Mouse (Mus musculus): Measurements from ENCODE around the gene Elmo3. TPM values are rescaled to one million over a fixed set of nuclear protein-coding genes. Genes with fewer than 3 reads are reported as not detected.

Gene Elmo3
- total and polyA plus RNA-seq, 3 experiments = 1.3 to 2.9 TPM; not detected in 1

DNA sequence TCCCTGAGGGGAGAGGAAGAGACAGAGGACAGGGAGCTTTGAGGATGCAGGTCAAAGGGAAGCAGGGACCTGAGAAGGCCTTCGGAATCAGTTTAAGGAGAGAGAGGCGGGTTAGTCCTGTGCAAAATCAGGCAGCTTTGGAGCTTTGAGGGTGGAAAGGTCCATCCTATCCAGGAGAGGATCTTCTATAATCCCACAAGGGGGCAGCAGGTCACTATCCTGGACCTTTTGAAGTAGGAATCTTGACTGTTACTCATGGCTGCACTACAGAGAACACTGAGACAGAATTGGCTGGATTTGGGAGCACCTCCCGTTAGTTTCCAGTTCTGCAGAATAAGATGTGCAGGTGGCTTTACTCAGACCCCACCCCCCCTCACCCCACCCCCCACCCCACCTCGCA lies 54.2 kb downstream of the Elmo3 start:
- no peak overlapping the region for H3K9ac ChIP-seq (ENCODE audit: control insufficient read depth, low read depth, low read length, poor library complexity, severe bottlenecking)
- no peak for DNase-seq (ENCODE audit: low read depth, low spot score)
- no peaks in the 10 kb centered on the region for H3K36me3 ChIP-seq (ENCODE audit: control insufficient read depth in 1 of 2, insufficient read depth in 2 of 2, low read length in 2 of 2)
- no peaks in the 10 kb centered on the region for H3K4me1 ChIP-seq (ENCODE audit: control insufficient read depth in 1 of 2, insufficient read depth in 2 of 2, low read length in 2 of 2)
- H3K4me3 ChIP-seq (ENCODE audit: control insufficient read depth in 1 of 2, insufficient read depth in 1 of 2, low read depth in 2 of 2, low read length in 2 of 2) = no peak overlapping the region
- no peaks in the 10 kb centered on the region for H3K9me3 ChIP-seq (replicated peaks; ENCODE audit: insufficient read depth, low read length)
- no peaks in the 10 kb centered on the region; a peak in 1 of 4 replicates for H3K27me3 ChIP-seq (ENCODE audit: control insufficient read depth in 1 of 2, insufficient read depth in 2 of 2, low read length in 2 of 2)
- TF ChIP-seq POLR2AphosphoS5 (IDR thresholded peaks at IDR 0.05; ENCODE audit: borderline replicate concordance, low read depth, low read length) (no peak), CTCF (IDR thresholded peaks at IDR 0.05 in 2 of 3, conservative IDR thresholded peaks at IDR 0.05 in 1 of 3; ENCODE audit: control insufficient read depth in 1 of 3, insufficient read depth in 1 of 3, low read depth in 2 of 3, low read length in 3 of 3, poor library complexity in 1 of 3, severe bottlenecking in 1 of 3) (peak in 1 of 3 experiments; percentile 30; a peak in 2 of 6 replicates), RAD21 (IDR thresholded peaks at IDR 0.05; ENCODE audit: low read depth, low read length) (peak; percentile 30)
- no peaks in the 10 kb centered on the region for H3K79me2 ChIP-seq (ENCODE audit: control insufficient read depth, insufficient read depth, low read length, poor library complexity)
- no peak overlapping the region for H3K27ac ChIP-seq (ENCODE audit: control insufficient read depth, low read depth, low read length)

Other genes with a start within 250 kb of the Elmo3 start
- gene Ces3b, start 221.8 kb upstream of the Elmo3 start, total RNA-seq (2012; rRNA removed) = not detected in 2 replicates
- not detected for gene Ces3b, start 221.8 kb upstream of the Elmo3 start, polyA plus RNA-seq (2012; ENCODE audit: insufficient read depth in 1 of 2, insufficient read length in 2 of 2, low read depth in 1 of 2, low replicate concordance in 2 of 2, missing spikeins in 1 of 2)
- gene Ces4a, start 173.8 kb upstream of the Elmo3 start, total RNA-seq (2012; rRNA removed) = not detected in 2 replicates
- gene Ces4a, start 173.8 kb upstream of the Elmo3 start, polyA plus RNA-seq (2012; ENCODE audit: insufficient read depth in 1 of 2, insufficient read length in 2 of 2, low read depth in 1 of 2, low replicate concordance in 2 of 2, missing spikeins in 1 of 2) = not detected
- gene Cbfb, start 134.9 kb upstream of the Elmo3 start, total RNA-seq (2012; rRNA removed) = 32.5 and 40.6 TPM in 2 replicates
- gene Cbfb, start 134.9 kb upstream of the Elmo3 start, polyA plus RNA-seq (2012; ENCODE audit: insufficient read depth in 1 of 2, insufficient read length in 2 of 2, low read depth in 1 of 2, low replicate concordance in 2 of 2, missing spikeins in 1 of 2) = 10 to 100 TPM in 1 of 2 experiments, not detected in 1; 37.9 TPM
- gene D230025D16Rik, start 80.5 kb upstream of the Elmo3 start, total RNA-seq (2012; rRNA removed) = 16.0 and 18.3 TPM in 2 replicates
- 10 to 100 TPM in 1 of 2 experiments, not detected in 1; 22.4 TPM for gene D230025D16Rik, start 80.5 kb upstream of the Elmo3 start, polyA plus RNA-seq (2012; ENCODE audit: insufficient read depth in 1 of 2, insufficient read length in 2 of 2, low read depth in 1 of 2, low replicate concordance in 2 of 2, missing spikeins in 1 of 2)
- gene B3gnt9, start 50.4 kb upstream of the Elmo3 start, total RNA-seq (2012; rRNA removed) = 2.7 and 2.8 TPM in 2 replicates
- 1 to 10 TPM in 1 of 2 experiments, not detected in 1; 4.7 TPM for gene B3gnt9, start 50.4 kb upstream of the Elmo3 start, polyA plus RNA-seq (2012; ENCODE audit: insufficient read depth in 1 of 2, insufficient read length in 2 of 2, low read depth in 1 of 2, low replicate concordance in 2 of 2, missing spikeins in 1 of 2)
- 29.0 and 31.0 TPM in 2 replicates for gene Tradd, start 41.0 kb upstream of the Elmo3 start, total RNA-seq (2012; rRNA removed)
- 10 to 100 TPM in 1 of 2 experiments, not detected in 1; 33.5 TPM for gene Tradd, start 41.0 kb upstream of the Elmo3 start, polyA plus RNA-seq (2012; ENCODE audit: insufficient read depth in 1 of 2, insufficient read length in 2 of 2, low read depth in 1 of 2, low replicate concordance in 2 of 2, missing spikeins in 1 of 2)
- 4.1 and 4.8 TPM in 2 replicates for gene Fbxl8, start 41.0 kb upstream of the Elmo3 start, total RNA-seq (2012; rRNA removed)
- 1 to 10 TPM in 1 of 2 experiments, not detected in 1; 7.2 TPM for gene Fbxl8, start 41.0 kb upstream of the Elmo3 start, polyA plus RNA-seq (2012; ENCODE audit: insufficient read depth in 1 of 2, insufficient read length in 2 of 2, low read depth in 1 of 2, low replicate concordance in 2 of 2, missing spikeins in 1 of 2)
- 1.4 and 1.7 TPM in 2 replicates for gene Hsf4, start 35.8 kb upstream of the Elmo3 start, total RNA-seq (2012; rRNA removed)
- gene Hsf4, start 35.8 kb upstream of the Elmo3 start, polyA plus RNA-seq (2012; ENCODE audit: insufficient read depth in 1 of 2, insufficient read length in 2 of 2, low read depth in 1 of 2, low replicate concordance in 2 of 2, missing spikeins in 1 of 2) = 1 to 10 TPM in 1 of 2 experiments, not detected in 1; 7.1 TPM
- 0.69 and 0.89 TPM in 2 replicates for gene Nol3, start 29.5 kb upstream of the Elmo3 start, total RNA-seq (2012; rRNA removed)
- under 1 TPM in 1 of 2 experiments, not detected in 1; 0.63 TPM for gene Nol3, start 29.5 kb upstream of the Elmo3 start, polyA plus RNA-seq (2012; ENCODE audit: insufficient read depth in 1 of 2, insufficient read length in 2 of 2, low read depth in 1 of 2, low replicate concordance in 2 of 2, missing spikeins in 1 of 2)
- gene 4931428F04Rik, start 15.7 kb upstream of the Elmo3 start, total RNA-seq (2012; rRNA removed) = 5.6 and 8.2 TPM in 2 replicates
- 10 to 100 TPM in 1 of 2 experiments, not detected in 1; 13.0 TPM for gene 4931428F04Rik, start 15.7 kb upstream of the Elmo3 start, polyA plus RNA-seq (2012; ENCODE audit: insufficient read depth in 1 of 2, insufficient read length in 2 of 2, low read depth in 1 of 2, low replicate concordance in 2 of 2, missing spikeins in 1 of 2)
- gene Exoc3l, start 9.5 kb upstream of the Elmo3 start, total RNA-seq (2012; rRNA removed) = 0.56 and 0.69 TPM in 2 replicates
- 1 to 10 TPM in 1 of 2 experiments, not detected in 1; 2.0 TPM for gene Exoc3l, start 9.5 kb upstream of the Elmo3 start, polyA plus RNA-seq (2012; ENCODE audit: insufficient read depth in 1 of 2, insufficient read length in 2 of 2, low read depth in 1 of 2, low replicate concordance in 2 of 2, missing spikeins in 1 of 2)
- 95.9 and 98.5 TPM in 2 replicates for gene E2f4, start 7.9 kb upstream of the Elmo3 start, total RNA-seq (2012; rRNA removed)
- gene E2f4, start 7.9 kb upstream of the Elmo3 start, polyA plus RNA-seq (2012; ENCODE audit: insufficient read depth in 1 of 2, insufficient read length in 2 of 2, low read depth in 1 of 2, low replicate concordance in 2 of 2, missing spikeins in 1 of 2) = 100 to 1,000 TPM in 1 of 2 experiments, 10 to 100 TPM in 1; 97.9 to 313 TPM
- 2.6 and 3.2 TPM in 2 replicates for gene Lrrc29, start 20.7 kb downstream of the Elmo3 start, total RNA-seq (2012; rRNA removed)
- gene Lrrc29, start 20.7 kb downstream of the Elmo3 start, polyA plus RNA-seq (2012; ENCODE audit: insufficient read depth in 1 of 2, insufficient read length in 2 of 2, low read depth in 1 of 2, low replicate concordance in 2 of 2, missing spikeins in 1 of 2) = 1 to 10 TPM in 1 of 2 experiments, not detected in 1; 6.1 TPM
- gene Tmem208, start 20.8 kb downstream of the Elmo3 start, total RNA-seq (2012; rRNA removed) = 123 and 149 TPM in 2 replicates
- gene Tmem208, start 20.8 kb downstream of the Elmo3 start, polyA plus RNA-seq (2012; ENCODE audit: insufficient read depth in 1 of 2, insufficient read length in 2 of 2, low read depth in 1 of 2, low replicate concordance in 2 of 2, missing spikeins in 1 of 2) = 10 to 100 TPM in 1 of 2 experiments, not detected in 1; 94.5 TPM
- 2.5 and 2.8 TPM in 2 replicates for gene Fhod1, start 42.4 kb downstream of the Elmo3 start, total RNA-seq (2012; rRNA removed)
- 10 to 100 TPM in 1 of 2 experiments, not detected in 1; 10.9 TPM for gene Fhod1, start 42.4 kb downstream of the Elmo3 start, polyA plus RNA-seq (2012; ENCODE audit: insufficient read depth in 1 of 2, insufficient read length in 2 of 2, low read depth in 1 of 2, low replicate concordance in 2 of 2, missing spikeins in 1 of 2)
- 0.12 and 0.20 TPM in 2 replicates for gene Slc9a5, start 43.2 kb downstream of the Elmo3 start, total RNA-seq (2012; rRNA removed)
- 1 to 10 TPM in 1 of 2 experiments, not detected in 1; 1.9 TPM for gene Slc9a5, start 43.2 kb downstream of the Elmo3 start, polyA plus RNA-seq (2012; ENCODE audit: insufficient read depth in 1 of 2, insufficient read length in 2 of 2, low read depth in 1 of 2, low replicate concordance in 2 of 2, missing spikeins in 1 of 2)
- not detected in 2 replicates for gene Plekhg4, start 67.7 kb downstream of the Elmo3 start, total RNA-seq (2012; rRNA removed)
- gene Plekhg4, start 67.7 kb downstream of the Elmo3 start, polyA plus RNA-seq (2012; ENCODE audit: insufficient read depth in 1 of 2, insufficient read length in 2 of 2, low read depth in 1 of 2, low replicate concordance in 2 of 2, missing spikeins in 1 of 2) = under 1 TPM in 1 of 2 experiments, not detected in 1; 0.10 TPM
- gene Kctd19, start 107.9 kb downstream of the Elmo3 start, total RNA-seq (2012; rRNA removed) = not detected in 2 replicates
- not detected for gene Kctd19, start 107.9 kb downstream of the Elmo3 start, polyA plus RNA-seq (2012; ENCODE audit: insufficient read depth in 1 of 2, insufficient read length in 2 of 2, low read depth in 1 of 2, low replicate concordance in 2 of 2, missing spikeins in 1 of 2)
- gene Lrrc36, start 108.0 kb downstream of the Elmo3 start, total RNA-seq (2012; rRNA removed) = not detected in 2 replicates
- under 1 TPM in 1 of 2 experiments, not detected in 1; 0.06 TPM for gene Lrrc36, start 108.0 kb downstream of the Elmo3 start, polyA plus RNA-seq (2012; ENCODE audit: insufficient read depth in 1 of 2, insufficient read length in 2 of 2, low read depth in 1 of 2, low replicate concordance in 2 of 2, missing spikeins in 1 of 2)
- gene Tppp3, start 165.9 kb downstream of the Elmo3 start, total RNA-seq (2012; rRNA removed) = 0.42 and 0.81 TPM in 2 replicates
- gene Tppp3, start 165.9 kb downstream of the Elmo3 start, polyA plus RNA-seq (2012; ENCODE audit: insufficient read depth in 1 of 2, insufficient read length in 2 of 2, low read depth in 1 of 2, low replicate concordance in 2 of 2, missing spikeins in 1 of 2) = 1 to 10 TPM in 1 of 2 experiments, not detected in 1; 1.7 TPM
- 4.7 and 4.9 TPM in 2 replicates for gene Zdhhc1, start 191.3 kb downstream of the Elmo3 start, total RNA-seq (2012; rRNA removed)
- gene Zdhhc1, start 191.3 kb downstream of the Elmo3 start, polyA plus RNA-seq (2012; ENCODE audit: insufficient read depth in 1 of 2, insufficient read length in 2 of 2, low read depth in 1 of 2, low replicate concordance in 2 of 2, missing spikeins in 1 of 2) = 10 to 100 TPM in 1 of 2 experiments, not detected in 1; 11.5 TPM
- 0.27 TPM in 1 of 2 replicates, not detected in the other for gene Hsd11b2, start 213.2 kb downstream of the Elmo3 start, total RNA-seq (2012; rRNA removed)
- gene Hsd11b2, start 213.2 kb downstream of the Elmo3 start, polyA plus RNA-seq (2012; ENCODE audit: insufficient read depth in 1 of 2, insufficient read length in 2 of 2, low read depth in 1 of 2, low replicate concordance in 2 of 2, missing spikeins in 1 of 2) = 1 to 10 TPM in 1 of 2 experiments, not detected in 1; 2.1 TPM

All from MEL (cell line).